Comparison of ENCODE assay signal across 5 mouse cellular contexts in the genomic region with DNA sequence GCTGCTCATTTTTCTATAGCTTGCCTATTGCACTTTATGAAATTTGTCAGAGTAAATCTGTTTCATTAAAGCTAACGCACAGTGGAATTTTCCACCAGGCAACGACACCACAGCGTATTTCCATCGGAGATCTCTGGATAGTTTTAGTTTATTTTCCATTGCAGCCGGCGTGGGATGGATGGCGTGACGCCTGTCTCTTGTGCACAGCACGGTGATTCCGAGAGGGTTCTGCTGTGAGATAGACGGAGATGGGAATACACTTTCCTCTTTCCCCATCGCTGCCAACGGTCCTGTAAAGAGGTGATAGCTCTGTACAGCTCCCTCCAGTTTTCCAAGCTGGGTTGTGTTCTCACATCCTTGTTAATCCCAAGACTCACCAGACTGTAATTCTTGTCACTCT.
"Had no signal": no experiment of that assay in that cellular context is flagged by ENCODE, and none has a peak within 500 bp of the region (broad histone marks: within the 10 kb centered on the region; RNA-seq: fewer than 3 reads in every experiment).

No protein-coding gene starts in this region.

- ATAC-seq: intestine, postnatal 0 days; lung, postnatal 0 days had no signal

- DNase-seq: lung, adult 2 months; lung, postnatal 36 days; midbrain, embryonic 14.5 days had no signal
